Mouse (Mus musculus): ENCODE measurements around the gene Tmem189.

The Tmem189 gene

GRCm38 (mm10) chr2:167701472-167701871 is 11.8 kb upstream of the Tmem189 start:
- DNase-seq (ENCODE audit: low spot score in 2 of 2): no peak

DNA sequence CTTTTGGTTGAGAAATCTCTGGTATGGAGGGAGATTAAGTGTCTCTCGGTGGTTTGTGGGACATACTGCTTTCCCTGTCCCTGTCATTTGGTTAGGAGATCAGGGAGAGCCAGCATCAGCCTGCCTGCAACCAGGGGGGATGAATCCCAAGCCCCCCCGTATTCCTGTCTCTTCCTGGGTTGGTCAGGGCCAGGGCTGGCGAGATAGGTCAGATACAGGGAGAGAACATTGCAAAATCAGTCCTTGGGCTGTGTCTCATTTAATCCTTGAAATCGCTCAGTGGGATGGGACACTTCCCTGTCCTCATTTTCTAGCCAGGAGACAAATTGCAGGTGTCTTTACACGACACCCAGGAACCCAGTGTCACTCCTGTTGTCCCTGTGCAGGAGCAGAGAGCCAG is 10.4 kb upstream of the Tmem189 start:
- DNase-seq (ENCODE audit: low spot score in 2 of 2): no peak

DNA sequence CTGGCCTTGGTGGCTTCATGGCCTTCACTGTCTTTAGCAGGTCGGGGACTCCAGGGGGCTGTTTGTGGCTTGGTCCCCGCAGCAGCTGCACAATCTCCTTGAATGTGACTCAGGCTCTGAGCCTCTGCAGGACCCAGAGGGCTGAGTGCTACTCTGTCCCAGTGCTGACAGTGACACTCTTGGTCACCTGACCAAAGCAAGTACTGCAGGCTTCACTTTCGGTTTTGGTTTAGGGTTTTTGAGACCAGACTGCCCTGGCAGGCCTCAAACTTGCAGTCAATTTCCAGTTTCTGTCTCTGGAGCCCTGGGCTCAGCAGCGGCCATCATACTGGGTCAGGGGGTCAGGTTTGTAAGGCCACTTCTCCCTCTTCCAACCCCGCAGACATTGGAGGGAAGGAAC is 8.3 kb upstream of the Tmem189 start:
- DNase-seq (ENCODE audit: low spot score in 2 of 2): no peak

- no peak for DNase-seq (ENCODE audit: low spot score in 2 of 2)
Measured at GRCm38 (mm10) chr2:167696143-167696542, 6.5 kb upstream of the Tmem189 start.

- no peak for DNase-seq (ENCODE audit: low spot score in 2 of 2)
Measured at GRCm38 (mm10) chr2:167695491-167695890, 5.9 kb upstream of the Tmem189 start.

DNA sequence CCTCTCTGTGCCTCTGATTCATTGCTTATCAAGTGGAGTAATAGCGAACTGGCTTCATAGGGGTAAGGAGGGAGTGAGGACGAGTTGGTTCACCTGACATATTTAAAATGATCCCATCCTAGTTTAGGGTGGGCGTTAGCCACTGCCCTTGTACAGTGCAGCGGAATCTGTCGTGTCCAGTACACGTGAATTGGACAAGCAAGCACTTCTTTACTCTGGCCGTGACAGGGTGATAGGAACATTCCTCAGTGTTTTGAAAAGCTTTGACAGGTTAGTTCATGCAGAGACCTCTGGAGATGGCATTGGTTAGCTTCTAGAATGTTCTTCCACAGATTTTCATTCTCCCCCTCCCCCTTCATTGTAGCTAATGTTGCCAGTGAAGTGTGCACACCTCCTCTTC is 5.3 kb upstream of the Tmem189 start:
- DNase-seq (ENCODE audit: low spot score in 2 of 2): no peak

GRCm38 (mm10) chr2:167694244-167694643 is 4.6 kb upstream of the Tmem189 start:
- DNase-seq (ENCODE audit: low spot score in 2 of 2): no peak

GRCm38 (mm10) chr2:167693540-167693939 is 3.9 kb upstream of the Tmem189 start:
- DNase-seq (ENCODE audit: low spot score in 2 of 2): no peak

- no peak for DNase-seq (ENCODE audit: low spot score in 2 of 2)
Measured at GRCm38 (mm10) chr2:167692831-167693230, 3.2 kb upstream of the Tmem189 start.

- no peak for DNase-seq (ENCODE audit: low spot score in 2 of 2)
Measured at GRCm38 (mm10) chr2:167691871-167692661, 2.4 kb upstream of the Tmem189 start.

DNA sequence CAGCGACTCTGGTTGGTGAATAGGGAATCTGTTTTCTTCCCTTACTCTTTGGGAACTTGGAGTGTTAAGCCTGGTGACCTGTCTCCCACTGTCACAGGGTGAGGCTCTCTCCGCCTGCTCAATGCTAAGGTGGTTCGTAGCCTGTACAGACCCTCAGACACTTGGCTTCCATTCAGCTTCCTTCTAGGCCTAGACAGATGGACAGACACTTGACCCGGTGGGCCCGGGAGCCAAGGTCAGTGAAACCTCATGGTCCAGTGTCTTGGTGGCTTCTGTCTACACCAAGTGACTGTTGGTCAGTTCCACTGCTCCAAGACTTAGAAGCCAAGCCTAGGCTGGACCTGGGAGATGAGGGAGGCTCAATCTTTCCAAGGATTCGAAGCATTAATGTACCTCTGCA is 1.8 kb upstream of the Tmem189 start:
- no peak for DNase-seq (ENCODE audit: low spot score in 2 of 2)

DNA sequence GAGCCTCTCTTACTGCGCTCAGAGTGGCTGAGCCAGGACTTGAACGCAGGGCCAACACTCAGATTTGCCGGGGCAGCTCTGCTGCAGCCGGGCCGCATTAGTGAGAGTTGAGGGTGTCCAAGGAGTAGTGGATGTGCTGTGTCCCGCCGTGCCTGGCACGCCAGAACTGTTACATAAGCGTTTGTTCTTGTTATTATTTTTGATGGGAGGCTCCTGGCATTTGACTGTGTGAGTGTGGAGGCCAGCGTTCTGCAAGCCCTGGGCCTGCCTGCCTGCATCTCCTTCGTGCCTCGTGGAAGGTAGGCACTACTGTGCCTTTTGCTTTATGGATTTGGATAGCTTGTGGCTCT is 1.3 kb upstream of the Tmem189 start:
- DNase-seq (ENCODE audit: low spot score in 2 of 2): no peak

DNA sequence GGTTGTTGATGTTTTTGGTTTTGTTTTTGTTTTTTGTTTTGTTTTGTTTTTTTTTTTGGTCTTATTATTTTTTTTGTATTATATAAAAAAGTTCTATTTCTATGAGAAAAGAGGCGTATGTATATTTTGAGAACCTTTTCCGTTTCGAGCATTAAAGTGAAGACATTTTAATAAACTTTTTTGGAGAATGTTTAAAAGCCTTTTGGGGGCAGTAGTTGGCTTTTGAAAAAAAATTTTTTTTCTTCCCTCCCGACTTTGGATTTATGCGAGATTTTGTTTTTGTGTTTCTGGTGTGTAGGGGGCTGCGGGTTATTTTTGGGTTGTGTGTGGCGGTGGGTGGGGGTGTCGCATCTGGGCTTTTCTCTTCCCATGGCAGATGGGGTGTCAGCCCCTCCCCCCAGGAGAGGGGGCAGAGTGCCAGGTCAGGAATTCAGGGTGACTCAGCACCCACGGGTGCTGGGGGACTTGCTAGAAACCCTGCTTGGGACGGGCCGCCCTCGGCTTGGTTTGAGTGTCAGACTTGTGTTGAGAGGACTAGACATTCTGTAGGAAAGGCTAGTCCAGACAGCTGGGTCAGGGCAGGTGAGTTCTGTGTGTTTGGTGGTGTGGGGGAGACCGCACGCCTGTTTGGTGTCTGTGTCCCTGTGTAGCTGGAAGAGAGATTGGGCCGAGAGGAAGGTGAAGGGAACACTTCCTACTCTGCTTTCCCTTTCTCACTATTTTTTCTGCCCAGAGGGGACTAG is 768 bp upstream of the Tmem189 start:
- peak in 1 of 2 experiments; percentile 38 for DNase-seq (ENCODE audit: low spot score in 2 of 2)

DNA sequence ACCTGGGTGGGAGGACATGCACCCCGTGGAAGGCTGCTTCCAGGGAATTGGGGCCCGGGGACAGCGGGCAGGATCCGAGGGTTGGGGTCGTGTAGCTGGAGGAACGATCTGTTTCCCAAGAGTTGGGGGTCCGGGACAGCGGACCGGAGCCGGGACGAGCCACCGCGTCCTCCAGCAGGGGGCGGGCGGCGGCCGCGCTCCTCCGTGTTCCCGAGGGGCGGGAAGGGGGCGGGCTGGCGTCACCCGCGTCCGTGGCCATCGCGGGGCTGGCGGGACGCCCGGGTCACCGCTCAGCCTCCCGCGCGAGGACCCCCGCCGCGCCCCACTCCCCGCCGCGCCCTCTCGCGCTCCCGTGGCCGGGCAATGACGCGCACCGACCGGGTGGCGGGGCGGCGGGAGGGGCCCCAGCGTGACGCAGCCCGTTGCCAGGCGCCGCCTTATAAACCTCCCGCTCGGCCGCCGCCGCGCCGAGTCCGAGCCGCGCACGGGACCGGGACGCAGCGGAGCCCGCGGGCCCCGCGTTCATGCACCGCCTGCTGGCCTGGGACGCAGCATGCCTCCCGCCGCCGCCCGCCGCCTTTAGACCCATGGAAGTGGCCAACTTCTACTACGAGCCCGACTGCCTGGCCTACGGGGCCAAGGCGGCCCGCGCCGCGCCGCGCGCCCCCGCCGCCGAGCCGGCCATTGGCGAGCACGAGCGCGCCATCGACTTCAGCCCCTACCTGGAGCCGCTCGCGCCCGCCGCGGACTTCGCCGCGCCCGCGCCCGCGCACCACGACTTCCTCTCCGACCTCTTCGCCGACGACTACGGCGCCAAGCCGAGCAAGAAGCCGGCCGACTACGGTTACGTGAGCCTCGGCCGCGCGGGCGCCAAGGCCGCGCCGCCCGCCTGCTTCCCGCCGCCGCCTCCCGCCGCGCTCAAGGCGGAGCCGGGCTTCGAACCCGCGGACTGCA is 847 bp downstream of the Tmem189 start, which contains the start of gene Cebpb:
TSS of gene Cebpb (plus strand) at position 418 of the 954 bp plus-strand sequence.
- peak; percentile 64 to 70 for DNase-seq (ENCODE audit: low spot score in 2 of 2)

DNA sequence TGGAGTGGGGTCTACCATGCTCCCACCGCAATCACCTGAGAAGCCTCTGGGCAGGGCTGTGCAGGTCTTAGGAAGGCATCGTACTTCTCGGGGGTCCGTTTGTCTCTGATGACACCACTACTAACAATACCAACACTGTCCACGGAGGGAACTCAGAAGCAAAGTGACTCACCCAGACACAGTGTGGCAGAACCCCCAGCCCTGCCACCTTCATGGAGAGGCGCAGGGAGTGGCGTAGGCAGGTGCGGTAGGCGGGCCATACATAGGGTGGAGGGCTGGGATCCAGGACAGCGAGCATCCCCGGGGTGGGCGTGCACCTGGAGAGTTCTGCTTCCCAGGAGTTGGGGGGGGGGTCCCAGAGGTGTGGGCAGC is 1.5 kb downstream of the Tmem189 start:
- DNase-seq (ENCODE audit: low spot score in 2 of 2): no peak

GRCm38 (mm10) chr2:167687651-167688101 is 1.9 kb downstream of the Tmem189 start:
- DNase-seq (ENCODE audit: low spot score in 2 of 2): no peak

DNA sequence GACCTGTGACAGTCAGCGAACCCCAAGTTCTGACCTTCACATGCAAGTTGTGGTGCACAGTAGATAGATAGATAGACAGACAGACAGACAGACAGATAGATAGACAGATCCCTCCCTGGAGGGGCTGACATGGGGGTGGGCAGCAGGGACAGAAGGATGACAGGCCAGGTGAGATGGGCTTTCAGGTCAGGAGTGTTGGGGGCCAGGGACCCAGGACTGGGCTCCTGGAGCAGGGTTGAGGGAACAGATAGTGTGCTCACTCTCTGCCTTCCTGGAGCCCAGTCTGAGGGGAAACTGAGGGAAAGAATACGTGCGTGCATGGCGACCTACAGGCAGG is 2.4 kb downstream of the Tmem189 start:
- DNase-seq (ENCODE audit: low spot score in 2 of 2): no peak

DNA sequence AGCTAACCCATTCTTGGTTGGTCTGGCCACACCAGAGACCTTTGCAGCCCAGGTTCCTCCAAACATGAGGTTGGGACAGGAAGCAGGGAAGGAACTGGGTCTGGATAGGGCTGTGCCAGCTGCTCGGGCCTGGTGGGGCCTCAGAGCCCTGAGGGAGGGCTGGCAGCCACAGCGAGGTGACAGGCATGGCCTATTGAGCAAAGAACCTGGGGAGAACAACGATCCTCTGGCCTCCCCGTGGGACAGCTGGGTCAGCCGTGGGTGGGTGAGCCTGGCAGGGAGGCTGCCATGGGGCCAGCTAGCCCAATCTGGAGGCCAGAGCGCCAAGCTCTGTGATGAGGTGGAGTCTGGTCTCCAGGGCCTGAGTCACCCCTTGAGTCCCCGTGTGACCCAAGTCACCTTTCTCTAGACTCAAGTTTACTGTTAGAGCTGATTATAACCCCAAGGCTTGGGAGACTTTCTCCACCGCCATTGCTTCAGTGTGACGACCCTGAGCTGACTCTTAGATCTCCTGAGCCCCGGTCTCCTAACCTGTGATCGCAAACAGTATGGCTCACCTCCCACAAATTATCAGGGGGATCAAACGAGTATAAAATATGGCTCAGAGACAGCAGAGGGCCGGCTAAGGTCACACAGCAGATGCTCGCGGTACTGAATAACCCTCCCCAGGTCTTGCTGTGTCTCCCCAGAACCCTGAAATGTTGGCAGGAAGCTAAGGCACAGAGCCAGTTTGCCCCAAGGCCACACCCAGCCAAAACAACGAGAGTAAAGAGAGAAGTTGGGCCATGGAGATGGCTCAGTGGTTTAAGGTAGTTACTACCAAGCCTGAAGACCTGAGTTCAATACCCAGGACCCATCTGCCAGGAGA is 3.0 kb downstream of the Tmem189 start:
- DNase-seq (ENCODE audit: low spot score in 2 of 2): no peak

- DNase-seq (ENCODE audit: low spot score in 2 of 2): no peak
Measured at GRCm38 (mm10) chr2:167685865-167686264, 3.8 kb downstream of the Tmem189 start.

- peak; percentile 99 to 100 for DNase-seq (ENCODE audit: low spot score in 2 of 2)
Measured at GRCm38 (mm10) chr2:167685137-167685536, 4.5 kb downstream of the Tmem189 start.

DNA sequence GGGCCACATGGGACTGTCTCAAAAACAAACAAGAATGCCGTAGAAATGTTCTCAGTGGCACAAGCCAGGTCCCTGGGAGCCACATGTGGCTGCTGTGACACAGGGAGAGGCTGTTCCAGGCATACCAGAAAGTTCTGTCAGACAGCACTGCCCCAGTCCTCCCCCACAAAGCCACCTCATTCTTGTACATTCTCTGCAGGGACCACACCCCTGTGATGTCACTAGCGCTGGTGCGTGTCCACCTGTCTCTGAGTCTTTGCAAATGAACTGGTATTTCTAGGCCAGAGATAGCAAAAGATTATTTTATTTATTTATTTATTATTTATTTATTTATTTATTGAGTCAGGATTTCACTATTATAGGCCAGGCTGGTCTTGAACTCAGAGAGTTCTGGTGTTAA is 5.9 kb downstream of the Tmem189 start:
- no peak for DNase-seq (ENCODE audit: low spot score in 2 of 2)

All from frontal cortex, postnatal 25 days (tissue).